Mouse (Mus musculus) embryonic facial prominence, embryonic 14.5 days (tissue): ENCODE measurements around the gene Parp8. TPM values are rescaled to one million over a fixed set of nuclear protein-coding genes. Genes with fewer than 3 reads are reported as not detected.

ENCODE experiments used
- ATAC-seq: fragments of 200-750 bp; cut with Nextera tagmentation; 2 replicates; pipeline ENCODE4 v1.8.0; 2017; ENCODE audit warnings: low read depth, moderate number of reproducible peaks, moderate TSS enrichment
- DNase-seq: peaks from one replicate; pipeline ENCODE4 v3.0.0-alpha.2; 2015; ENCODE audit warnings: low spot score
- H3K27ac ChIP-seq: fragments of 300-500 bp; sonication (generic); replicated peaks from 2 replicates; pipeline ENCODE4 v1.5.1; 2014; ENCODE audit warnings: low read depth, mild to moderate bottlenecking, low read length, moderate library complexity
- H3K27me3 ChIP-seq: fragments of 300-500 bp; sonication (generic); replicated peaks from 2 replicates; pipeline ENCODE4 v1.6.1; 2014; ENCODE audit warnings: low read length; ENCODE audit not compliant: control insufficient read depth, insufficient read depth
- H3K36me3 ChIP-seq: fragments of 300-500 bp; sonication (generic); 2 replicates; pipeline ENCODE4 v1.6.1; 2014; ENCODE audit warnings: low read length, mixed read lengths; ENCODE audit not compliant: control insufficient read depth, insufficient read depth
- H3K4me1 ChIP-seq: fragments of 300-500 bp; sonication (generic); 2 replicates; pipeline ENCODE4 v1.6.1; 2014; ENCODE audit warnings: antibody characterized with exemption, low read length; ENCODE audit not compliant: control insufficient read depth, insufficient read depth
- H3K4me2 ChIP-seq: fragments of 300-500 bp; sonication (generic); 2 replicates; pipeline ENCODE4 v1.6.1; 2014; ENCODE audit warnings: low read depth, mild to moderate bottlenecking, low read length, moderate library complexity, mixed read lengths
- H3K4me3 ChIP-seq: fragments of 300-500 bp; sonication (generic); 2 replicates; pipeline ENCODE4 v1.5.1; 2014; ENCODE audit warnings: low read depth, mild to moderate bottlenecking, low read length
- H3K9ac ChIP-seq: fragments of 300-500 bp; sonication (generic); 2 replicates; pipeline ENCODE4 v1.6.1; 2014; ENCODE audit warnings: low read depth, mild to moderate bottlenecking, low read length, moderate library complexity, mixed read lengths
- H3K9me3 ChIP-seq: fragments of 300-500 bp; sonication (generic); 2 replicates; pipeline ENCODE4 v1.6.1; 2016; ENCODE audit warnings: low read length; ENCODE audit not compliant: control insufficient read depth
- WGBS: fragments of 180-500 bp; shearing (Covaris S2); extraction: QIAGEN DNeasy Blood & Tissue Kit; methylation state at CpG from one replicate; pipeline ENCODE4 v1.1.7; 2014; 5-methylcytosine and 5-hydroxymethylcytosine counted together
- polyA plus RNA-seq: library from polyadenylated mRNA; unstranded; fragments of >200 nt; fragmentation: Nextera tagmentation; extraction: Ambion mirVana; gene quantifications from 2 replicates; pipeline ENCODE4 v1.2.1, GENCODE M21; 2014

The Parp8 gene
- polyA plus RNA-seq, 1 experiment from 2014 or later = 19.8 TPM

- DNase-seq (peak; percentile 35), ATAC-seq (peak; percentile 62; the same call in 1 of the 2 replicates)
- H3K4me3 ChIP-seq = no peak overlapping the region
- H3K9me3 ChIP-seq = no peaks in the 10 kb centered on the region
- no peaks in the 10 kb centered on the region for H3K27me3 ChIP-seq
- no peak overlapping the region for H3K27ac ChIP-seq
- no peaks in the 10 kb centered on the region for H3K4me1 ChIP-seq
- WGBS = 79% methylated on average over 5 of the region's 5 CpGs
- H3K4me2 ChIP-seq = no peak overlapping the region
- peaks cover 20% of the 10 kb centered on the region for H3K36me3 ChIP-seq
- H3K9ac ChIP-seq = no peak overlapping the region
These were observed 126.9 kb downstream of the Parp8 start for GRCm38 (mm10) chr13:116898395-116898794.

DNA sequence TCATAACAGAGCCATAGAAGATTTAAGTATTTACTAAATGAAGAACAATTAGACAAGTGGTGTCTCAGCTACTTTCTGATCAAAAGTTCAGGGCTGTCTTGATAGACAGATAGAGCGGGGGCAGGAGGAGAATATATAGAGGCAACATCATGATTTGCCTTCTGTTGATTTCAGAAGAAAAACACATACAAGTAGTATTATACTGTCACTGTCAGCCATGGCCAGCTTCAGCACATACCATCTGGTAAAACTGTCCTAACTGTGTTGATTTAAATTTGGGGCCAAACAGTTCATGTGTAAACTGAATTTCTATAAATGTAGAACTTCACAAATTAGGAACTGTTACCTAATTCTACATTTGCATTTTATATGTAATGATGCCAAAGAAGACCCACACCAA lies 127.6 kb downstream of the Parp8 start:
- H3K4me2 ChIP-seq = no peak overlapping the region
- H3K36me3 ChIP-seq = peaks cover 25% of the 10 kb centered on the region
- no peaks in the 10 kb centered on the region for H3K9me3 ChIP-seq
- H3K4me1 ChIP-seq = no peaks in the 10 kb centered on the region
- DNase-seq (no peak), ATAC-seq (no peak)
- WGBS = 87% methylated on average over 1 of the region's 1 CpGs
- no peak overlapping the region for H3K9ac ChIP-seq
- no peak overlapping the region for H3K27ac ChIP-seq
- no peaks in the 10 kb centered on the region for H3K27me3 ChIP-seq
- H3K4me3 ChIP-seq = no peak overlapping the region

DNA sequence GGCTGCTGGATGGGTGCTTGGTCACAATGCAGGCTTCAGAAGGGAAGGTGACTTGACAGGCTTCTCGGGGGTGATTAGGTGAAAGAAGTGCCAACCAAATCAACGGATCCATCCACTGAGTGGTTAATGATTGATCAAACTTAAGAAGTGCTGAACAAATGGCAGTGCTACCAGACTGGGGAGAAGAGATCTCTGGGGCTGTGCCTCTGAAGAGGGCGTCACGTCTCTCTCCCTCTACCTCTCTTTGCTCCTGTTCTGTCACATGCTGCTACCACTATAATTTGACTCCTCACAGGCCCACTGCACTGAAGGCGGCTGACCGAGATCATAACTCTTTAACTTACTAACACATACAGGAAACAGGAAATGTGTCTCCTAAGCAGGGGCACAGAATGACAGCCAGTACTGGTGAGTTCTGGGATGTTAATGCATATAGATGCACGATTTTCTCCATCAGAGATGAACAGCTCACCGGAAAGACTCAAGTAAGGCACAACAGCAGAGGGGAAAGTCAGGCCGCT lies 140.9 kb downstream of the Parp8 start:
- Histone ChIP-seq H3K9me3 (no peaks in the 10 kb centered on the region), H3K9ac (no peak overlapping the region), H3K4me3 (no peak overlapping the region), H3K4me2 (no peak overlapping the region), H3K27ac (no peak overlapping the region), H3K27me3 (no peaks in the 10 kb centered on the region), H3K4me1 (no peaks in the 10 kb centered on the region), H3K36me3 (peaks cover 5% of the 10 kb centered on the region; the same call in 1 of the 2 replicates)
- no peak for ATAC-seq
- DNase-seq = no peak
- WGBS = 87% methylated on average over 9 of the region's 9 CpGs

DNA sequence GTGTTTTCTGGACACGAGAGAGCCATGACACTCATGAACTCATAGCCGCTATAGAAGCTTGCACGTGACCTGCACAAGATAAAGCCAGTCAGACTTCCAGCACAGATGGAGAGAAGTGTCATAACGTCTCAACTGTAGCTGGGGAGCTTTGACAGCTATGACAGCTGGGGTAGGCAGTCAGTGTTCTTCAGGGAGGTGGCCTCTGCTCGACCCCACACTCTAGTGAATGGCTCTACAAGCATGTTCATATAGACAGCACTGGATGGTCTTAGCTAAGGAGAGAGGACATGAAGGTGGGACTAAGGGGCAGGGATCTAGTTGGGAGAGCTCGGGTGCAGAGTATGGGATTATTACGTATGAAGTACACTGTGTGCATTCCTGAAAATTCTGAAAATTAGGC lies 143.1 kb downstream of the Parp8 start:
- DNase-seq = no peak

GRCm38 (mm10) chr13:116879580-116880192 lies 145.7 kb downstream of the Parp8 start:
- no peak overlapping the region for H3K4me3 ChIP-seq
- H3K27ac ChIP-seq = no peak overlapping the region
- H3K9me3 ChIP-seq = no peaks in the 10 kb centered on the region
- no peak overlapping the region for H3K9ac ChIP-seq
- peaks cover 15% of the 10 kb centered on the region; the same call in 1 of the 2 replicates for H3K36me3 ChIP-seq
- H3K4me1 ChIP-seq = no peaks in the 10 kb centered on the region
- WGBS = 82% methylated on average over 10 of the region's 10 CpGs
- ATAC-seq (no peak), DNase-seq (no peak)
- H3K27me3 ChIP-seq = no peaks in the 10 kb centered on the region
- no peak overlapping the region for H3K4me2 ChIP-seq

More for the DNA sequence above, 143.1 kb downstream of the Parp8 start:
- H3K9me3 ChIP-seq = no peaks in the 10 kb centered on the region
- no peak overlapping the region for H3K9ac ChIP-seq
- peaks cover 8% of the 10 kb centered on the region; the same call in 1 of the 2 replicates for H3K36me3 ChIP-seq
- 82% methylated on average over 7 of the region's 7 CpGs for WGBS
- H3K4me3 ChIP-seq = no peak overlapping the region
- H3K4me1 ChIP-seq = no peaks in the 10 kb centered on the region
- no peak overlapping the region for H3K27ac ChIP-seq
- ATAC-seq = peak; percentile 26; the same call in 1 of the 2 replicates
- no peaks in the 10 kb centered on the region for H3K27me3 ChIP-seq
- H3K4me2 ChIP-seq = no peak overlapping the region

DNA sequence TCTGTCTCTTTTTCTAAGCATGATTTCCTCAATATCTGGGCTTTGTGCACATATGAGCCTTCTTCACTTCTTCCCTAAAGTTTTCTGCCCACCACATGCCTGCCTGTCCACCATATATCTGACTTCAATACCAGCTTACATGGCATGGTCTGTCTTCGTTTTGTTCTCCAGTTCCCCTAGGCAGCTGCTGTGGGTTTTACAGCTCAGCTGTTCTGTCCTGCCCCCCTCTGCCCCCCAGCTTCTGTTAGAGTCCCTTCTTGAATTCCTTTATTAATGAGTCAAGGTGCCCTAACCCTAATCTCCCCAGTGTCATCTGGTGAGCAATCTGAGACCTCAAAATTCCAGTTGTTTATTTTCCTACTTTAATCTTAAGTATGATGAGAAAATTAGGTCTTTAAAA lies 155.1 kb downstream of the Parp8 start:
- no peak for DNase-seq
- 60% methylated on average over 1 of the region's 1 CpGs for WGBS
- H3K36me3 ChIP-seq = peaks cover 24% of the 10 kb centered on the region
- H3K4me1 ChIP-seq = no peaks in the 10 kb centered on the region
- no peak overlapping the region for H3K4me2 ChIP-seq
- H3K27ac ChIP-seq = no peak overlapping the region
- H3K27me3 ChIP-seq = no peaks in the 10 kb centered on the region
- no peak overlapping the region for H3K4me3 ChIP-seq
- no peaks in the 10 kb centered on the region for H3K9me3 ChIP-seq
- ATAC-seq = no peak
- H3K9ac ChIP-seq = no peak overlapping the region

GRCm38 (mm10) chr13:116843937-116844336 lies 181.4 kb downstream of the Parp8 start:
- H3K27me3 ChIP-seq = no peaks in the 10 kb centered on the region
- no peaks in the 10 kb centered on the region for H3K36me3 ChIP-seq
- H3K4me1 ChIP-seq = no peaks in the 10 kb centered on the region
- DNase-seq (no peak), ATAC-seq (no peak)
- no peaks in the 10 kb centered on the region for H3K9me3 ChIP-seq
- no peak overlapping the region for H3K4me2 ChIP-seq
- no peak overlapping the region for H3K4me3 ChIP-seq
- no peak overlapping the region for H3K27ac ChIP-seq
- no peak overlapping the region for H3K9ac ChIP-seq
- 85% methylated on average over 5 of the region's 5 CpGs for WGBS

DNA sequence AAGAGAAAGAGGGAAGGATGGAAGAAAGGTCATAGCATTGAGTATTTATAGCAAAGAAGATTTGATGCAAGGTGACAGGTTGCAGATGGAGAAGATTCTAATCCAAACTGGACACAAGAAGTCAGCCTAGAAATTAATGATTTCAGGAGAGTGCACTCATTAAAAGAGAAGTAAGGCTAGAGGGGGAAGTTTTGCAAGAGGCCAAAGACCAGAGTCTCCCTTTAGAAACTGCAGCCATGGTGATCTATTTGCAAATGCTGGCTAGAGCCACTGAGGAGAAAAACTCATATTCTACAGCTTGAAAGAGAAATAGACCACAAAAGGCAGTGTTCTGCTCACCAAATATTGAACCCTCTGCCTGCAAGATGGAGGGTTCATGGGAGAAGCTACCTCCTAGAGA lies 194.4 kb downstream of the Parp8 start:
- no peak overlapping the region for H3K9ac ChIP-seq
- H3K36me3 ChIP-seq = no peaks in the 10 kb centered on the region
- ATAC-seq (no peak), DNase-seq (no peak)
- H3K27ac ChIP-seq = no peak overlapping the region
- H3K9me3 ChIP-seq = no peaks in the 10 kb centered on the region
- no peak overlapping the region for H3K4me3 ChIP-seq
- no peaks in the 10 kb centered on the region for H3K27me3 ChIP-seq
- no peak overlapping the region for H3K4me2 ChIP-seq
- H3K4me1 ChIP-seq = no peaks in the 10 kb centered on the region

DNA sequence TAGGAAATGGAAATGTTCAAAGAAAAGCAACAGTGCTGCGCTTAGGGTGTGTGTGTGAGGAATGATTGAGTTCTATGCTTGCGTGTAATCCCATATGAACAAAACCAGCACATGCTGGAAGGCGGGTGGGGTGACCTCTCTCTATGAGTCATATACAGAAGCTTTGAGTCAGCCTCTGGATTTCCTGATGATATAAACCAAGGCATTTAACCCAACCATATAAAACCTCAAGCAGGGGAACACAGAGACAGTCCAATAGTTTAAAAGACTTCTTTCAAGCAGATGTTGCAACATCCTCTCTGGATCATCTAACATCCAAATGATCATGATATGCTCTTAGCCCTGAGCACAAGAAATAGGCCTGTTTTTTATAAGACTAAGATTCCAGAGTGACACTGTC lies 196.3 kb downstream of the Parp8 start:
- H3K4me3 ChIP-seq = no peak overlapping the region
- H3K27me3 ChIP-seq = no peaks in the 10 kb centered on the region
- 80% methylated on average over 3 of the region's 3 CpGs for WGBS
- ATAC-seq = no peak
- no peak overlapping the region for H3K9ac ChIP-seq
- no peak overlapping the region for H3K27ac ChIP-seq
- H3K9me3 ChIP-seq = no peaks in the 10 kb centered on the region
- H3K36me3 ChIP-seq = no peaks in the 10 kb centered on the region
- H3K4me2 ChIP-seq = no peak overlapping the region
- H3K4me1 ChIP-seq = no peaks in the 10 kb centered on the region
- no peak for DNase-seq
